Mouse (Mus musculus) kidney, adult 2 months (tissue): Measurements from ENCODE around the gene Crtac1.

Experiments used
- CTCF ChIP-seq: fragments of 200-500 bp; conservative IDR thresholded peaks from 2 replicates; pipeline ENCODE4 v1.5.1; 2011; ENCODE audit warnings: low read depth, mild to moderate bottlenecking, control low read depth, low read length, moderate library complexity, mixed read lengths; ENCODE audit not compliant: insufficient read depth, insufficient read length
- POLR2A ChIP-seq: fragments of 200-500 bp; IDR thresholded peaks from one replicate; pipeline ENCODE4 v1.6.1; 2011; ENCODE audit warnings: low read depth, low read length, control low read depth

GRCm38 (mm10) chr19:42304506-42304905, 127.1 kb downstream of the Crtac1 start:
- TF ChIP-seq CTCF, result no peak
- no peak for TF ChIP-seq POLR2A
